Mouse (Mus musculus) heart, embryonic 11.5 days (tissue): ENCODE measurements around the gene Sept11. TPM values are rescaled to one million over a fixed set of nuclear protein-coding genes. Genes with fewer than 3 reads are reported as not detected.

Source experiments
- ATAC-seq: fragments of 200-750 bp; cut with Nextera tagmentation; replicated peaks from 2 replicates; pipeline ENCODE4 v1.8.0; 2017; ENCODE audit warnings: moderate library complexity; ENCODE audit not compliant: insufficient number of reproducible peaks, low FRiP score, low TSS enrichment
- H3K27ac ChIP-seq: fragments of 300-500 bp; sonication (generic); 2 replicates; pipeline ENCODE4 v1.5.1; 2014; ENCODE audit warnings: mild to moderate bottlenecking, low read depth, low read length
- H3K27me3 ChIP-seq: fragments of 300-500 bp; sonication (generic); 2 replicates; pipeline ENCODE4 v1.6.1; 2014; ENCODE audit warnings: mild to moderate bottlenecking, low read length, mixed read lengths; ENCODE audit not compliant: control insufficient read depth, insufficient read depth
- H3K36me3 ChIP-seq: fragments of 300-500 bp; sonication (generic); 2 replicates; pipeline ENCODE4 v1.6.1; 2014; ENCODE audit warnings: mild to moderate bottlenecking, low read length, moderate library complexity, mixed read lengths; ENCODE audit not compliant: control insufficient read depth, insufficient read depth
- H3K4me1 ChIP-seq: fragments of 300-500 bp; sonication (generic); 2 replicates; pipeline ENCODE4 v1.6.1; 2014; ENCODE audit warnings: low read length; ENCODE audit not compliant: control insufficient read depth, insufficient read depth
- H3K4me2 ChIP-seq: fragments of 300-500 bp; sonication (generic); 2 replicates; pipeline ENCODE4 v1.6.1; 2014; ENCODE audit warnings: mild to moderate bottlenecking, moderate library complexity
- H3K4me3 ChIP-seq: fragments of 300-500 bp; sonication (generic); 2 replicates; pipeline ENCODE4 v1.5.1; 2014; ENCODE audit warnings: low read depth, low read length
- H3K9ac ChIP-seq: fragments of 300-500 bp; sonication (generic); 2 replicates; pipeline ENCODE4 v1.6.1; 2014; ENCODE audit warnings: mild to moderate bottlenecking, low read depth, low read length, moderate library complexity
- H3K9me3 ChIP-seq: fragments of 300-500 bp; sonication (generic); replicated peaks from 2 replicates; pipeline ENCODE4 v1.6.1; 2016; ENCODE audit warnings: low read length; ENCODE audit not compliant: control insufficient read depth
- WGBS: fragments of 180-500 bp; shearing (Covaris S2); extraction: QIAGEN DNeasy Blood & Tissue Kit; methylation state at CpG from one replicate; pipeline ENCODE4 v1.1.7; 2014; ENCODE audit not compliant: insufficient replicate concordance; 5-methylcytosine and 5-hydroxymethylcytosine counted together
- polyA plus RNA-seq: library from polyadenylated mRNA; unstranded; fragments of >200 nt; fragmentation: Nextera tagmentation; extraction: Ambion mirVana; gene quantifications from 2 replicates; pipeline ENCODE4 v1.2.1, GENCODE M21; 2014

Sept11 gene
- polyA plus RNA-seq, 1 experiment from 2014 or later, result 96.6 TPM

DNA sequence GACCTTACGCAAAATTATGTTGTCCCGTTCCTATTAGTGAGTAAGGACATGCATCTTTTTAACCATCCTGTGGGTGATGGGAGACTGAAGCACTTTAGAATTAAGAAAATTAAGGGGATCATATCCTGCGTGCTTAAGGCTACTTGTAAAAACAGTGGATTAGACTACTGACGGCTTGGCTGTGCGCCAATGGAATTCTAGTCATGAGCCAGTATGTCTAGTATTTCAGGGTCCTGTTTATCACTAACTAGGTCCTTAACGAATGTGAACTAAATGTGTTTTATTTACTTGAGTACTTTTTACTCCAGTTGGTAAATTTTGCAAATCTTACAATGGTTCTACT is 113.7 kb downstream of the Sept11 start:
- Histone ChIP-seq H3K36me3 (no peaks in the 10 kb centered on the region), H3K4me2 (peak overlapping the region; percentile 87), H3K27me3 (no peaks in the 10 kb centered on the region), H3K9me3 (no peaks in the 10 kb centered on the region), H3K27ac (peak overlapping the region; percentile 95), H3K4me1 (peaks cover 7% of the 10 kb centered on the region; the same call in 1 of the 2 replicates), H3K4me3 (peak overlapping the region; percentile 97), H3K9ac (peak overlapping the region; percentile 98)
- peak; percentile 12; the same call in 1 of the 2 replicates for ATAC-seq
- 4% methylated on average over 6 of the region's 6 CpGs for WGBS

DNA sequence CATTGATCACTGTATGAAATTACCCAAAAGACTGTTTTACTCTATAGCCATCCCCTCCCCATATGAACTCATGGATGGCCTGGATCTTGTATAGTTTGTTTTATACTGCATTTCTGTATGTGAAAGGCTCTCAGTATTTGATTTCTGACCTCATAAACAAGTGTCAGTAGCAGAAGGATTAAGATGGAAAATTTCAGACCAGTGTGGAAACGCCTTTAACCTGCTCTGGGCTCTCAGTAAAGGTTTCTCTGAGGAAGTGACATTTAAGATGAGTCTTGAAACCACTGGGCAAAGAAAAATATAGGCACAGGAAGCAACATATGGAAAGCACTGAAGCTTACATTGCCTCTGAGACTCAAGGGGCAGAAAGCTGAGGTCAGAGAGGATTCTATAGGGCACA is 114.3 kb downstream of the Sept11 start:
- no peaks in the 10 kb centered on the region for H3K36me3 ChIP-seq
- H3K4me3 ChIP-seq, result peak overlapping the region; percentile 97; the same call in 1 of the 2 replicates
- ATAC-seq, result no peak
- peak overlapping the region; percentile 87 for H3K4me2 ChIP-seq
- no peak overlapping the region for H3K9ac ChIP-seq
- H3K4me1 ChIP-seq, result peaks cover 7% of the 10 kb centered on the region; the same call in 1 of the 2 replicates
- H3K27ac ChIP-seq, result peak overlapping the region; percentile 95
- no peaks in the 10 kb centered on the region for H3K9me3 ChIP-seq
- 81% methylated on average over 1 of the region's 1 CpGs for WGBS
- no peaks in the 10 kb centered on the region for H3K27me3 ChIP-seq

DNA sequence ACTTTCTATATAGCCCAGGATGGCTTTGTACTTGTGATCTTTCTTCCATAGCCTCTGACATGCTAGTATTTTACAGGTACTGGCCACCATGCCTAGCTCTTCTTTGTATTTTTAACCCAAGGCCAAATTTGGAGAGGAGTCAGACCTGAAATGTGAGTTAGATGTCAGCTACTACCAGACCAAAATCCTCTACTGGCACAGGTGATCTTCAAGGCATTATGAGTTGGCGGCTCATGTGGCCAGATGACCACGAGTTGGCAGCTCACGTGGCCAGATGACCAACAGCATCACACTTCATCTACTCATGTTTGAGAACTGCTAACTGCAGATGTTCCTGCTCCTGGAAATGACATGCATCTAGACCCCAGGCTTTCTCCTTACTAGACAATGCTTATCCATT is 125.1 kb downstream of the Sept11 start:
- Histone ChIP-seq H3K9ac (no peak overlapping the region), H3K4me2 (no peak overlapping the region), H3K4me1 (no peaks in the 10 kb centered on the region), H3K36me3 (no peaks in the 10 kb centered on the region), H3K9me3 (no peaks in the 10 kb centered on the region), H3K27ac (no peak overlapping the region), H3K27me3 (no peaks in the 10 kb centered on the region), H3K4me3 (no peak overlapping the region)
- WGBS, result 82% methylated on average over 3 of the region's 3 CpGs
- ATAC-seq, result no peak

DNA sequence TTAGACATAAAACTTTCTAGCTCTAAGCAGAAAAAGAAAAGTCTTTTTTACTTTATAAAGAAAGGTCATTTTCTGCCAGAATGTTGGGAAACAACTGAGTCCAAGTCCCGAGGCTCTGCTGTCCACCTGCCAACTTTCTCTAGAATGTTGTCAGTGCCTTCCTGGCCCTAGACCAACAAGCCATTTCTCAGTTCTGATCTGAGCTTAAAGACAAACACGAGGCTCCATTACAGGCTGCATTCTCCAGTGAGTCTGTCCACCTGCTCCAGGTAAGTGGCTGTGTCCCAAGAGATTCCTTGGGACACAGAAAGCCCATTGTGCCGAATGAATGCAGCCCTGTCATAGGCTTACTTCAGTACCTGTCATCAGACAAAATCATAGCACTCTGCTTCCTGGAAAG is 128.4 kb downstream of the Sept11 start:
- H3K27ac ChIP-seq, result no peak overlapping the region
- no peaks in the 10 kb centered on the region for H3K4me1 ChIP-seq
- no peak overlapping the region for H3K9ac ChIP-seq
- no peaks in the 10 kb centered on the region for H3K36me3 ChIP-seq
- 70% methylated on average over 3 of the region's 3 CpGs for WGBS
- no peak for ATAC-seq
- H3K4me3 ChIP-seq, result no peak overlapping the region
- no peaks in the 10 kb centered on the region for H3K27me3 ChIP-seq
- no peaks in the 10 kb centered on the region for H3K9me3 ChIP-seq
- no peak overlapping the region for H3K4me2 ChIP-seq

DNA sequence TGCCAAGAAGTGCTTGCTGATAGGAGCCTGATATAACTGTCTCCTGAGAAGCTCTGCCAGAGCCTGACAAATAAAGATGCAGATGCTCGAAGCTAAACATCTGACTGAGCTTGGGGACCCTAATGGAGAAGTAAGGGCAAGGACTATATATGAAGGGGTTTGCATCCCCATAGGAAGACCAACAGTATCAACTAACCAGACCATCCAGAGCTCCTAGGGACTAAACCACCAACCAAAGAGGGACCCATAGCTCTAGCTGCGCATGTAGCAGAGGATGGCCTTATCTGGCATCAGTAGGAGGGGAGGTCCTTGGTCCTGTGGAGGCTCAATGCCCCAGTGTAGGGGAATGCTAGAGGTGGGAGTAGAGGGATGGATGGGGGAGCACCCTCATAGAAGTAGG is 131.3 kb downstream of the Sept11 start:
- ATAC-seq, result no peak
- no peak overlapping the region for H3K4me3 ChIP-seq
- H3K36me3 ChIP-seq, result no peaks in the 10 kb centered on the region
- H3K27ac ChIP-seq, result no peak overlapping the region
- no peaks in the 10 kb centered on the region for H3K9me3 ChIP-seq
- H3K4me1 ChIP-seq, result no peaks in the 10 kb centered on the region
- no peak overlapping the region for H3K9ac ChIP-seq
- H3K27me3 ChIP-seq, result no peaks in the 10 kb centered on the region
- no peak overlapping the region for H3K4me2 ChIP-seq
- 73% methylated on average over 2 of the region's 2 CpGs for WGBS

Other genes starting within 250 kb of the Sept11 start
- gene Sowahb, start 48.4 kb upstream of the Sept11 start, polyA plus RNA-seq, result 0.13 and 0.15 TPM in 2 replicates
- gene Ccni, start 113.1 kb downstream of the Sept11 start, polyA plus RNA-seq, result 96.5 and 99.1 TPM in 2 replicates
- gene 2010109A12Rik, start 113.1 kb downstream of the Sept11 start, polyA plus RNA-seq, result 1.2 and 1.6 TPM in 2 replicates
- gene Ccng2, start 173.8 kb downstream of the Sept11 start, polyA plus RNA-seq, result 39.5 and 44.0 TPM in 2 replicates